Mouse (Mus musculus) mouse trophoblast stem cell (cell line): ENCODE results near the gene Tnfrsf12a.

Experiments used
- in situ Hi-C, 2 experiments: fragments of 300-500 bp; cut with MseI, MboI; formaldehyde crosslinking; loops; 2 replicates in 1 of 2; 3 replicates in 1 of 2; pipeline ENCODE4 v1.15.1; 2025

The Tnfrsf12a gene

GRCm38 (mm10) chr17:23651363-23651762 is 25.9 kb downstream of the Tnfrsf12a start:
- in situ Hi-C loops: no loop called here

- in situ Hi-C loops: no loop called here
These were observed 31.4 kb downstream of the Tnfrsf12a start for GRCm38 (mm10) chr17:23645894-23646293.

- in situ Hi-C loops: no loop called here
These were observed 32.4 kb downstream of the Tnfrsf12a start, which contains the start of gene Mmp25 for GRCm38 (mm10) chr17:23644613-23645495. Mmp25 (minus strand) TSS chr17:23645277.

GRCm38 (mm10) chr17:23631241-23631640 is 46.0 kb downstream of the Tnfrsf12a start:
- in situ Hi-C loops: no loop called here

GRCm38 (mm10) chr17:23630195-23631020 is 46.9 kb downstream of the Tnfrsf12a start:
- in situ Hi-C loops: no loop called here

- in situ Hi-C loops: no loop called here
These were observed 49.5 kb downstream of the Tnfrsf12a start for GRCm38 (mm10) chr17:23627813-23628212.
